Mouse (Mus musculus): ENCODE measurements around the gene Rsf1. TPM values are rescaled to one million over a fixed set of nuclear protein-coding genes. Genes with fewer than 3 reads are reported as not detected.

Rsf1 gene
- polyA plus RNA-seq (2014; fragmentation: Nextera tagmentation; extraction: Ambion mirVana): 12.7 and 14.8 TPM in 2 replicates

GRCm38 (mm10) chr7:97579067-97579975 lies at the start of gene Rsf1, which contains the start of gene Aamdc:
Gene Rsf1 (plus strand): TSS chr7:97579889.
Gene Aamdc (minus strand): TSS chr7:97579497.
- Histone ChIP-seq H3K9me3 (ENCODE audit: control insufficient read depth, low read length) (peaks cover 3% of the 10 kb centered on the region; the same call in 1 of the 2 replicates), H3K4me3 (ENCODE audit: control insufficient read depth in 1 of 2, insufficient read depth in 1 of 2, low read depth in 1 of 2, low read length in 2 of 2) (peak within 1 kb of the TSS; percentile 80 to 100), H3K4me2 (ENCODE audit: low read length) (peak within 1 kb of the TSS; percentile 92), H3K27ac (replicated peaks in 1 of 2; ENCODE audit: control insufficient read depth in 1 of 2, insufficient read depth in 1 of 2, low read depth in 2 of 2, low read length in 2 of 2) (peak within 1 kb of the TSS; percentile 95 to 99), H3K27me3 (ENCODE audit: control insufficient read depth, insufficient read depth, low read length) (no peaks in the 10 kb centered on the region), H3K9ac (ENCODE audit: low read length) (peak within 1 kb of the TSS; percentile 100), H3K36me3 (ENCODE audit: control insufficient read depth, insufficient read depth, low read length) (0 out of 2 replicates have a peak, but pooled peaks cover 3% of the 10 kb centered on the region), H3K4me1 (ENCODE audit: control insufficient read depth in 2 of 2, insufficient read depth in 2 of 2, low read length in 2 of 2) (peaks cover 0 to 21% of the 10 kb centered on the region in 2 experiments; a peak in 2 of 4 replicates)
- WGBS: under 1% methylated on average over 47 of the region's 68 CpGs
- peak; percentile 95 for ATAC-seq (ENCODE audit: insufficient number of reproducible peaks, insufficient read depth, low FRiP score, low read depth)

- no peaks in the 10 kb centered on the region for H3K4me1 ChIP-seq (ENCODE audit: control insufficient read depth in 2 of 2, insufficient read depth in 2 of 2, low read length in 2 of 2)
- no peaks in the 10 kb centered on the region for H3K9me3 ChIP-seq (ENCODE audit: control insufficient read depth, low read length)
- H3K4me3 ChIP-seq (ENCODE audit: control insufficient read depth in 1 of 2, insufficient read depth in 1 of 2, low read depth in 1 of 2, low read length in 2 of 2): no peak overlapping the region
- no peaks in the 10 kb centered on the region for H3K27me3 ChIP-seq (ENCODE audit: control insufficient read depth, insufficient read depth, low read length)
- peaks cover 93% of the 10 kb centered on the region for H3K36me3 ChIP-seq (ENCODE audit: control insufficient read depth, insufficient read depth, low read length)
- no peak overlapping the region for H3K27ac ChIP-seq (replicated peaks in 1 of 2; ENCODE audit: control insufficient read depth in 1 of 2, insufficient read depth in 1 of 2, low read depth in 2 of 2, low read length in 2 of 2)
- no peak for ATAC-seq (ENCODE audit: insufficient number of reproducible peaks, insufficient read depth, low FRiP score, low read depth)
- 91% methylated on average over 5 of the region's 5 CpGs for WGBS
- no peak overlapping the region for H3K9ac ChIP-seq (ENCODE audit: low read length)
- no peak overlapping the region for H3K4me2 ChIP-seq (ENCODE audit: low read length)
Observed at GRCm38 (mm10) chr7:97535531-97535930, 44.2 kb upstream of the Rsf1 start.

GRCm38 (mm10) chr7:97536571-97536970 lies 43.1 kb upstream of the Rsf1 start:
- Histone ChIP-seq H3K4me2 (ENCODE audit: low read length) (no peak overlapping the region), H3K9ac (ENCODE audit: low read length) (no peak overlapping the region), H3K4me1 (ENCODE audit: control insufficient read depth in 2 of 2, insufficient read depth in 2 of 2, low read length in 2 of 2) (no peaks in the 10 kb centered on the region), H3K27me3 (ENCODE audit: control insufficient read depth, insufficient read depth, low read length) (no peaks in the 10 kb centered on the region), H3K9me3 (ENCODE audit: control insufficient read depth, low read length) (no peaks in the 10 kb centered on the region), H3K27ac (replicated peaks in 1 of 2; ENCODE audit: control insufficient read depth in 1 of 2, insufficient read depth in 1 of 2, low read depth in 2 of 2, low read length in 2 of 2) (no peak overlapping the region), H3K36me3 (ENCODE audit: control insufficient read depth, insufficient read depth, low read length) (peaks cover 95% of the 10 kb centered on the region), H3K4me3 (ENCODE audit: control insufficient read depth in 1 of 2, insufficient read depth in 1 of 2, low read depth in 1 of 2, low read length in 2 of 2) (no peak overlapping the region)
- ATAC-seq (ENCODE audit: insufficient number of reproducible peaks, insufficient read depth, low FRiP score, low read depth): no peak
- WGBS: 96% methylated on average over 5 of the region's 5 CpGs

GRCm38 (mm10) chr7:97546462-97546861 lies 33.2 kb upstream of the Rsf1 start:
- 70% methylated on average over 2 of the region's 2 CpGs for WGBS
- H3K27ac ChIP-seq (replicated peaks in 1 of 2; ENCODE audit: control insufficient read depth in 1 of 2, insufficient read depth in 1 of 2, low read depth in 2 of 2, low read length in 2 of 2): no peak overlapping the region
- H3K36me3 ChIP-seq (ENCODE audit: control insufficient read depth, insufficient read depth, low read length): peaks cover 30% of the 10 kb centered on the region
- no peaks in the 10 kb centered on the region for H3K4me1 ChIP-seq (ENCODE audit: control insufficient read depth in 2 of 2, insufficient read depth in 2 of 2, low read length in 2 of 2)
- no peak overlapping the region for H3K4me3 ChIP-seq (ENCODE audit: control insufficient read depth in 1 of 2, insufficient read depth in 1 of 2, low read depth in 1 of 2, low read length in 2 of 2)
- H3K27me3 ChIP-seq (ENCODE audit: control insufficient read depth, insufficient read depth, low read length): no peaks in the 10 kb centered on the region
- no peak for ATAC-seq (ENCODE audit: insufficient number of reproducible peaks, insufficient read depth, low FRiP score, low read depth)
- no peak overlapping the region for H3K9ac ChIP-seq (ENCODE audit: low read length)
- H3K9me3 ChIP-seq (ENCODE audit: control insufficient read depth, low read length): no peaks in the 10 kb centered on the region
- no peak overlapping the region for H3K4me2 ChIP-seq (ENCODE audit: low read length)

GRCm38 (mm10) chr7:97549301-97549700 lies 30.4 kb upstream of the Rsf1 start:
- Histone ChIP-seq H3K4me3 (ENCODE audit: control insufficient read depth in 1 of 2, insufficient read depth in 1 of 2, low read depth in 1 of 2, low read length in 2 of 2) (no peak overlapping the region), H3K27ac (replicated peaks in 1 of 2; ENCODE audit: control insufficient read depth in 1 of 2, insufficient read depth in 1 of 2, low read depth in 2 of 2, low read length in 2 of 2) (no peak overlapping the region), H3K27me3 (ENCODE audit: control insufficient read depth, insufficient read depth, low read length) (no peaks in the 10 kb centered on the region), H3K4me1 (ENCODE audit: control insufficient read depth in 2 of 2, insufficient read depth in 2 of 2, low read length in 2 of 2) (no peaks in the 10 kb centered on the region), H3K36me3 (ENCODE audit: control insufficient read depth, insufficient read depth, low read length) (peaks cover 6% of the 10 kb centered on the region; the same call in 1 of the 2 replicates), H3K4me2 (ENCODE audit: low read length) (no peak overlapping the region), H3K9ac (ENCODE audit: low read length) (no peak overlapping the region), H3K9me3 (ENCODE audit: control insufficient read depth, low read length) (no peaks in the 10 kb centered on the region)
- no peak for ATAC-seq (ENCODE audit: insufficient number of reproducible peaks, insufficient read depth, low FRiP score, low read depth)
- WGBS: 89% methylated on average over 10 of the region's 10 CpGs

GRCm38 (mm10) chr7:97550673-97551072 lies 29.0 kb upstream of the Rsf1 start:
- no peak for ATAC-seq (ENCODE audit: insufficient number of reproducible peaks, insufficient read depth, low FRiP score, low read depth)
- no peaks in the 10 kb centered on the region for H3K4me1 ChIP-seq (ENCODE audit: control insufficient read depth in 2 of 2, insufficient read depth in 2 of 2, low read length in 2 of 2)
- no peak overlapping the region for H3K9ac ChIP-seq (ENCODE audit: low read length)
- 75% methylated on average over 9 of the region's 9 CpGs for WGBS
- H3K36me3 ChIP-seq (ENCODE audit: control insufficient read depth, insufficient read depth, low read length): peaks cover 6% of the 10 kb centered on the region; the same call in 1 of the 2 replicates
- H3K27ac ChIP-seq (replicated peaks in 1 of 2; ENCODE audit: control insufficient read depth in 1 of 2, insufficient read depth in 1 of 2, low read depth in 2 of 2, low read length in 2 of 2): no peak overlapping the region
- no peak overlapping the region for H3K4me2 ChIP-seq (ENCODE audit: low read length)
- no peaks in the 10 kb centered on the region for H3K27me3 ChIP-seq (ENCODE audit: control insufficient read depth, insufficient read depth, low read length)
- no peak overlapping the region for H3K4me3 ChIP-seq (ENCODE audit: control insufficient read depth in 1 of 2, insufficient read depth in 1 of 2, low read depth in 1 of 2, low read length in 2 of 2)
- H3K9me3 ChIP-seq (ENCODE audit: control insufficient read depth, low read length): no peaks in the 10 kb centered on the region

- Histone ChIP-seq H3K4me3 (ENCODE audit: control insufficient read depth in 1 of 2, insufficient read depth in 1 of 2, low read depth in 1 of 2, low read length in 2 of 2) (no peak overlapping the region), H3K27ac (replicated peaks in 1 of 2; ENCODE audit: control insufficient read depth in 1 of 2, insufficient read depth in 1 of 2, low read depth in 2 of 2, low read length in 2 of 2) (no peak overlapping the region), H3K36me3 (ENCODE audit: control insufficient read depth, insufficient read depth, low read length) (peaks cover 4% of the 10 kb centered on the region; the same call in 1 of the 2 replicates), H3K4me2 (ENCODE audit: low read length) (no peak overlapping the region), H3K4me1 (ENCODE audit: control insufficient read depth in 2 of 2, insufficient read depth in 2 of 2, low read length in 2 of 2) (no peaks in the 10 kb centered on the region), H3K9me3 (ENCODE audit: control insufficient read depth, low read length) (no peaks in the 10 kb centered on the region), H3K27me3 (ENCODE audit: control insufficient read depth, insufficient read depth, low read length) (no peaks in the 10 kb centered on the region), H3K9ac (ENCODE audit: low read length) (no peak overlapping the region)
- no peak for ATAC-seq (ENCODE audit: insufficient number of reproducible peaks, insufficient read depth, low FRiP score, low read depth)
- WGBS: 76% methylated on average over 2 of the region's 2 CpGs
Observed at GRCm38 (mm10) chr7:97563576-97563975, 16.1 kb upstream of the Rsf1 start.
